Mouse (Mus musculus): ENCODE data around the gene Pus7l. TPM values are rescaled to one million over a fixed set of nuclear protein-coding genes. Genes with fewer than 3 reads are reported as not detected.

Gene Pus7l
- polyA plus RNA-seq, 1 experiment = 3.3 TPM

GRCm38 (mm10) chr15:94574566-94575268 is 31.4 kb upstream of the Pus7l start:
- Histone ChIP-seq H3K4me1 (ENCODE audit: control insufficient read depth, insufficient read depth, low read length) (no peaks in the 10 kb centered on the region), H3K27ac (ENCODE audit: insufficient read depth, low read length) (no peak overlapping the region), H3K4me3 (ENCODE audit: insufficient read depth, low read length) (no peak overlapping the region)
- TF ChIP-seq POLR2A (IDR thresholded peaks at IDR 0.05; ENCODE audit: extremely low read depth, insufficient read depth, low read length) (no peak), CTCF (IDR thresholded peaks at IDR 0.05; ENCODE audit: extremely low read depth, insufficient read depth, low read length) (no peak)

GRCm38 (mm10) chr15:94572746-94573145 is 29.4 kb upstream of the Pus7l start:
- Histone ChIP-seq H3K27ac (ENCODE audit: insufficient read depth, low read length) (no peak overlapping the region), H3K4me1 (ENCODE audit: control insufficient read depth, insufficient read depth, low read length) (no peaks in the 10 kb centered on the region), H3K4me3 (ENCODE audit: insufficient read depth, low read length) (no peak overlapping the region)
- TF ChIP-seq POLR2A (IDR thresholded peaks at IDR 0.05; ENCODE audit: extremely low read depth, insufficient read depth, low read length) (no peak), CTCF (IDR thresholded peaks at IDR 0.05; ENCODE audit: extremely low read depth, insufficient read depth, low read length) (no peak)

- Histone ChIP-seq H3K4me1 (ENCODE audit: control insufficient read depth, insufficient read depth, low read length) (no peaks in the 10 kb centered on the region), H3K4me3 (ENCODE audit: insufficient read depth, low read length) (no peak overlapping the region), H3K27ac (ENCODE audit: insufficient read depth, low read length) (no peak overlapping the region)
- no peak for TF ChIP-seq CTCF (IDR thresholded peaks at IDR 0.05; ENCODE audit: extremely low read depth, insufficient read depth, low read length)
- TF ChIP-seq POLR2A (IDR thresholded peaks at IDR 0.05; ENCODE audit: extremely low read depth, insufficient read depth, low read length) = no peak
Observed at GRCm38 (mm10) chr15:94571501-94571900, 28.2 kb upstream of the Pus7l start.

GRCm38 (mm10) chr15:94568496-94569182 is 25.3 kb upstream of the Pus7l start:
- no peak overlapping the region for H3K4me3 ChIP-seq (ENCODE audit: insufficient read depth, low read length)
- H3K27ac ChIP-seq (ENCODE audit: insufficient read depth, low read length) = no peak overlapping the region
- H3K4me1 ChIP-seq (ENCODE audit: control insufficient read depth, insufficient read depth, low read length) = no peaks in the 10 kb centered on the region
- TF ChIP-seq CTCF (IDR thresholded peaks at IDR 0.05; ENCODE audit: extremely low read depth, insufficient read depth, low read length) (no peak), POLR2A (IDR thresholded peaks at IDR 0.05; ENCODE audit: extremely low read depth, insufficient read depth, low read length) (no peak)

- Histone ChIP-seq H3K27ac (ENCODE audit: insufficient read depth, low read length) (no peak overlapping the region), H3K4me1 (ENCODE audit: control insufficient read depth, insufficient read depth, low read length) (no peaks in the 10 kb centered on the region), H3K4me3 (ENCODE audit: insufficient read depth, low read length) (no peak overlapping the region)
- no peak for TF ChIP-seq POLR2A (IDR thresholded peaks at IDR 0.05; ENCODE audit: extremely low read depth, insufficient read depth, low read length)
- TF ChIP-seq CTCF (IDR thresholded peaks at IDR 0.05; ENCODE audit: extremely low read depth, insufficient read depth, low read length) = no peak
Observed at GRCm38 (mm10) chr15:94565854-94566253, 22.5 kb upstream of the Pus7l start.

- H3K27ac ChIP-seq (ENCODE audit: insufficient read depth, low read length) = no peak overlapping the region
- TF ChIP-seq POLR2A (IDR thresholded peaks at IDR 0.05; ENCODE audit: extremely low read depth, insufficient read depth, low read length) (no peak), CTCF (IDR thresholded peaks at IDR 0.05; ENCODE audit: extremely low read depth, insufficient read depth, low read length) (no peak)
- no peaks in the 10 kb centered on the region for H3K4me1 ChIP-seq (ENCODE audit: control insufficient read depth, insufficient read depth, low read length)
- H3K4me3 ChIP-seq (ENCODE audit: insufficient read depth, low read length) = no peak overlapping the region
Observed at GRCm38 (mm10) chr15:94564909-94565308, 21.6 kb upstream of the Pus7l start.

GRCm38 (mm10) chr15:94558895-94559656 is 15.7 kb upstream of the Pus7l start:
- Histone ChIP-seq H3K4me1 (ENCODE audit: control insufficient read depth, insufficient read depth, low read length) (no peaks in the 10 kb centered on the region), H3K4me3 (ENCODE audit: insufficient read depth, low read length) (no peak overlapping the region), H3K27ac (ENCODE audit: insufficient read depth, low read length) (no peak overlapping the region)
- TF ChIP-seq POLR2A (IDR thresholded peaks at IDR 0.05; ENCODE audit: extremely low read depth, insufficient read depth, low read length) = no peak
- TF ChIP-seq CTCF (IDR thresholded peaks at IDR 0.05; ENCODE audit: extremely low read depth, insufficient read depth, low read length) = no peak

- Histone ChIP-seq H3K27ac (ENCODE audit: insufficient read depth, low read length) (no peak overlapping the region), H3K4me1 (ENCODE audit: control insufficient read depth, insufficient read depth, low read length) (no peaks in the 10 kb centered on the region), H3K4me3 (ENCODE audit: insufficient read depth, low read length) (no peak overlapping the region)
- TF ChIP-seq CTCF (IDR thresholded peaks at IDR 0.05; ENCODE audit: extremely low read depth, insufficient read depth, low read length) (peak; percentile 98), POLR2A (IDR thresholded peaks at IDR 0.05; ENCODE audit: extremely low read depth, insufficient read depth, low read length) (no peak)
Observed at GRCm38 (mm10) chr15:94557442-94557841, 14.1 kb upstream of the Pus7l start.

- Histone ChIP-seq H3K4me3 (ENCODE audit: insufficient read depth, low read length) (no peak overlapping the region), H3K27ac (ENCODE audit: insufficient read depth, low read length) (no peak overlapping the region)
Observed at GRCm38 (mm10) chr15:94553536-94553935, 10.2 kb upstream of the Pus7l start.

More at GRCm38 (mm10) chr15:94553536-94553935, 10.2 kb upstream of the Pus7l start:
- no peaks in the 10 kb centered on the region for H3K4me1 ChIP-seq (ENCODE audit: control insufficient read depth, insufficient read depth, low read length)
- TF ChIP-seq POLR2A (IDR thresholded peaks at IDR 0.05; ENCODE audit: extremely low read depth, insufficient read depth, low read length) (no peak), CTCF (IDR thresholded peaks at IDR 0.05; ENCODE audit: extremely low read depth, insufficient read depth, low read length) (no peak)
